Mouse (Mus musculus) v-Abl transformed pro-B cells (cell line): ENCODE results near the gene Cfap97.
"Not testable (repeated sequence)": the region's sequence is repeated elsewhere in the genome, so short reads cannot be mapped to it uniquely, and the experiment has no call there.

Experiments used
- in situ Hi-C, 2 experiments: fragments of 400-800 bp; cut with MboI; formaldehyde crosslinking; loops; one replicate each; pipeline ENCODE4 v1.15.1; 2025; ENCODE audit not compliant: unreplicated experiment in 2 of 2

The Cfap97 gene

DNA sequence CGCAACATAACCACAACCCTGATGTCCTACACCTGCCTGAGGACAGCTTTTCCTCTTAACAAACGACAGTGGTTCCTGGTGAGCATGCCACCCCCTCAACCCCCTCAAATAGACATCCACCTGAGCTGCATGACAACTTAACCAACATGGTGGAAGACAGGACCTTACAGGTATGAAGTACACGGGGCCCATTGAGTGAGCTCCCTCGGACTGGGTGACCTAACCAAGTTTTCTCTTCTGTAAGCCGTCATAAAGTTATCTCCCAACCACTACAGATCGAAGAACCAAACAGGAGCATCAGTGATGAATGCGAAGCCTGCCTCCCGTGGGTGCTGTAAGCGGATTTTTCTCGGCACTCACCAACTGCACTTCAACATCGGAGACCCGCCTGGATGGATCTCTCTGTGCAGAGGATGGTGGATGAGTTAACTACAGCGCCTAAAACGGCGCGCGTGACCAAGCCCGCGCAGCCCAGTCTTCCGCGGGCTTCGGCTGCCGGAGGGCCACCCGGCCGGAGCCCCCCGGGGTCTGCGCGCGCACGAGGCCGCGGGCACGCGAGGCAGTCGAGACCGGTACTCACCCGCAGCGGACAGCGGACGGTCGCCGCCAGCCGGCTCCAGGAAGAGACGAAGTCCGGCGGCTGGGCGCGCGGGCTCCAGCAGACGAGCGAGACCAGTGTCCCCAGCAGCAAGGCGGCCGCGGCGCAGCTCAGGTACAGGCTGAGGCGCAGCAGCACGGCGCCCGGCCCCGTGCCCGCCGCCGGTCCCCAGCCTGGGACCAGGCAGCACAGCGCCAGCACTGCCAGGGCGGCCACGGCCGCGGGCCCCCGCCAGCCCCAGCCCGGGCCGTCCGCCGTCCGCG is at the start of gene Cfap97:
TSS of gene Cfap97 (plus strand) at position 570 of the 861 bp plus-strand sequence.
- in situ Hi-C loops: loop anchor here (5.0 to 25.0 kb wide), 2 partner anchors 154 to 1536 kb away; partner anchors contain the start of genes Ing2 (in 2 of the 2) and Lrp2bp (in 1 of the 2)

DNA sequence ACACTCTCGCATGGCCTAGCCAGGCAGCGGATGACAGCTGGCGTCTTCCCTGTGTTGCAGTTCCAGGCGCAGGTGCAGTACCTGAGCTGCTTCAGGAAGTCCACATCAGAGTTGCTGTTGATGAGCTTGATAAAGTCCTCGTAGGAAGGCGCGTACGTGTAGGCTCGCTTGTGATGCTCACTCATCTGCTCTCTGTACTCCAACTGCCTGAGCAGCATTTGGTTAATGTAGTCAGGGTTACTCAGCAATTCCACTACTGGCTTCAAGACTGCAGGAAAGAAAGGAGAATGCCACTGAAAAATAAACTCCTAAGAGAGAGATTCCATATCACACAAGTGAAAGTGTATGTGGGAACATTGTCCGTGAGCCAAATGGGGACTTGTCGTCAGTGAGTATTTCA is 48.1 kb upstream of the Cfap97 start:
- in situ Hi-C loops: no loop called here

DNA sequence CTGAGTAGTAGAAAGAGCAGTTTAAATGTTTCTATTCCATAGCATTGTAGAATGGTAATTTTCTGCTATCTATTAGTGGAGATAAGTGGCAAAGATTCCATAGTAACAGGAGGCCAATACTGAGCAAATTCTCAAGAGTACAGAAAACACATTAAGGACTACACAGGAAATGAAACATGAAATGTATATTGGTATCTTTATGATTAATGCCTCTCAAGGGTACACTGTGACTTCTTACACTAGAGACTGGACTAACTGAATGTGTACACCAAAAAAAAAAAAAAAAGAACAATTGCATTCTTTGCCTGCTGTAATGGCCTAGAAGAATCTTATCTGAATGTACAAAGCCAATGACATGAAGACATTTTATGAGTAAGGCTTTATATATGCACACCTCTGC is 43.9 kb upstream of the Cfap97 start:
- in situ Hi-C loops: no loop called here

DNA sequence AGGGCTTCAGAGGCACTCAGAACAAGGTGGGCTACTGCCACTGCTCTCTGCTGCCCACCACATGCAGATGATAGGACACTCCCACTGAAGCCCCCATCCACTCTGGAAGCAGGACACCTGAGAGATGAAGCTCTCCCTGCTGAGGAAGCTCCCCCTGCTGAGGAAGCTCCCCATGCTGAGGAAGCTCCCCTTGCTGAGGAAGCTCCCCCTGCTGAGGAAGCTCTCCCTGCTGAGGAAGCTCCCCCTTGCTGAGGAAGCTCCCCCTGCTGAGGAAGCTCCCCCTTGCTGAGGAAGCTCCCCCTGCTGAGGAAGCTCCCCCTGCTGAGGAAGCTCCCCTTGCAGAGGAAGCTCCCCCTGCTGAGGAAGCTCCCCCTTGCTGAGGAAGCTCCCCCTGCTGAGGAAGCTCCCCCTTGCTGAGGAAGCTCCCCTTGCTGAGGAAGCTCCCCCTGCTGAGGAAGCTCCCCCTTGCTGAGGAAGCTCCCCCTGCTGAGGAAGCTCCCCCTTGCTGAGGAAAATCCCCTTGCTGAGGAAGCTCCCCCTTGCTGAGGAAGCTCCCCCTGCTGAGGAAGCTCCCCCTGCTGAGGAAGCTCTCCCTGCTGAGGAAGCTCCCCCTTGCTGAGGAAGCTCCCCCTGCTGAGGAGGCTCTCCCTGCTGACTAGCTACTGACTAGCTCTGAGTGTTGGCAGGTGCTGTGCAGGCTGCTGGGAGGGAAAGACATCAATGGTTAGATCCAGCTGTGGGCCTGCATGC is 38.0 kb upstream of the Cfap97 start:
- in situ Hi-C loops: not testable (repeated sequence)

DNA sequence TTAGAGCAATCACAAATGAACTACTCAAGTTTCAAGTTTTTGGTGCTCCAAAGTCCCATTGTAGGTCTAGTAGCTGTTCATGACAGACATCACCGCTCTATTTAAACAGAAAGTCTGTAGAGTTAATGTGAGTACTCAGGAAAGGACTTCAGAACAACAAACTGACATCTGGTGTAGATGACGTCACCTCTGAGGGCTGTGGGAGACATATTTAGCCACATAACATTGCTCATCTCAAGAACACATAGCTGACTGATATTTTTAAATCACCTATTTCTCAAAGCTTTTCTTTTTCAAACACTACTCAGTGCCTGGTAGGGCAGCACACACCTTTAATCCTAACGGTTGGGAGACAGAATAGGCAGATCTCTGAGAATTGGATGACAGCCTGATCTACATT is 34.4 kb upstream of the Cfap97 start:
- in situ Hi-C loops: no loop called here

DNA sequence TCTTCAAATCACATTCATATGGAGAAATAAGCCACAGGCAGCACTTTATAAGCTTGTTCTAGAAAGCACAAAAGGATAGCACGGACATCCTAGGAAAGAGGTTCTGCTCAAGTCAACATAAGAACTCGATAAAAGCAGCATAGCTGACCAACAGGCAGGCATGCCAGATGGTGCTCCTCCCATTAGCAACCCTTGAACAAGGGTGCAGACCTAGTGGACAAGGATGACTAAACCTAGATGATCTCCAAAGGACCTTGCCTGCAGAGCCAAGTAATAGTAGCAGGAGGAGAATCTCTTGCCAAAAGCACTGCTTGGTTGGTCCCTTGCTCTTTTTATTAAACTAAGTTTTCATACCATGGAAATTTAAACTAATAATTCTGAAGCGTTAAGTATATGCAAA is 32.4 kb upstream of the Cfap97 start:
- in situ Hi-C loops: no loop called here

DNA sequence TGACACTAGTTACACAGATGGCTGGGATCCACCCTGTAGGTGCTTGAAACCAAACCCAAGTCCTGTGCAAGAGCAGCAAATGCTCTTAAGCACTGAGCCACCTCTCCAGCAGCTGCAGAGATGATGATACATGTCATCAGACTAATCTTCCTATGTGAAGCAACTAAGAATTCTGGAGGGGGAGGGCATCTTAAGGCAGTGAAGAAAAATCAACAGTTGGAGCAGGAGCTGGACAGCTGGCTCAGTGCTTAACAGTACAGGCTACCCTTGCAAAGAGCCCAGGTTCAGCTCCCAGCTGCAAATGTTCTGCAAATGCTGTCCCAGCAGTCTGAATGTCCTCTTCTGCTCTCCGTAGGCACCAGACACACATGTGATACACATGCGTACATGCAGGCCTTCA is 29.1 kb upstream of the Cfap97 start:
- in situ Hi-C loops: no loop called here

DNA sequence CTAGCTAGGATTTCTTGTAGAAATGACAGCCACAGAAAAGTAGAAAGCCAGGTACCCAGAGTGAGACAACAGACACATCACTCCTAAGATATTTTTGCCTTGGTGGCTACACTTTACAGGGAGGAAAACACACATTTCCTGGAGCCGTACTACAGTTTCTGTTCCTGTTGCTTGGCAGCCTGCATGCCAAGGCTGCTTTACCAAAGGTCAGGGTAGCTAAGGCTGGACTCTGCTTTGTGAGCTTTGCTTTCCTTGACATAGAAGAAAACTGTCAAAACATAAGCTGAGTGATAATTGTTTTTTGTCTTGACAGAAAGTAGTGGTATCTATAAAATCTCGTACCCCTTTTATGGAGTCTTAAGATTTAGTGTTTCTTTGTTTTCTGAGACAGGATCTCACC is 21.1 kb upstream of the Cfap97 start:
- in situ Hi-C loops: no loop called here

DNA sequence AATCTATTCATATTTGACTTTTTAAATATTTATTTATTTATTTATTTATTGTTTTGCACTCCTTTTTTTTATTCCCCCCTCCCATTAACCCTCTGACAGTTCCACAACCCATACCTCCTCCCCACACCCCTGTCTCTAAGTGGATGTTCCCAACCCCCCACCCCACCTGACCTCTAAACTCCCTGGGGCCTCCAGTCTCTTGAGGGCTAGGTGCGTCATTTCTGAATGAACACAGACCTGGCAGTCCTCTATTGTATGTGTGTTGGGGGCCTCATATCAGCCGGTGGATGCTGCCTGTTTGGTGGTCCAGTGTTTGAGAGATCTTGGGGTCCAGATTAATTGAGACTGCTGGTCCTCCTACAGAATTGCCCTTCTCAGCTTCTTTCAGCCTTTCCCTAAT is 16.0 kb upstream of the Cfap97 start:
- in situ Hi-C loops: not testable (repeated sequence)

DNA sequence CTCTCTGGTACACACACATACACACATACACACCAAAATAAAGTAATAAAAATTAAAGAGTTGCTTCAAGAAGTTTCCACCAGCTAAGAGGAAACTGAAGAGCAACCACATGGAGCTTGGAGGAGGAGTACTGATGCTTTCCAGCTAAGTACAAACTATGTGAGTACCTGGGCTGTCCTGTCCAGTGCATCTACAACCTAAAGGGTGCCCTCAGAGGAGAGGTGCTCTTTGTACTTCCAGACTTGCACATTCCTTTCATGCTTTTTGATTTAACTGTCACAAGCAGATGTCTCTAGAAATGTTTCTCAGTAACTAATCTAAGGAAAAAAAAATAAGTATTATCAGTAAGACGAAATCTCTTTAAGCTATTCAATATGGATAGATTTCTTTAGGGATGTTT is 14.2 kb upstream of the Cfap97 start:
- in situ Hi-C loops: no loop called here

DNA sequence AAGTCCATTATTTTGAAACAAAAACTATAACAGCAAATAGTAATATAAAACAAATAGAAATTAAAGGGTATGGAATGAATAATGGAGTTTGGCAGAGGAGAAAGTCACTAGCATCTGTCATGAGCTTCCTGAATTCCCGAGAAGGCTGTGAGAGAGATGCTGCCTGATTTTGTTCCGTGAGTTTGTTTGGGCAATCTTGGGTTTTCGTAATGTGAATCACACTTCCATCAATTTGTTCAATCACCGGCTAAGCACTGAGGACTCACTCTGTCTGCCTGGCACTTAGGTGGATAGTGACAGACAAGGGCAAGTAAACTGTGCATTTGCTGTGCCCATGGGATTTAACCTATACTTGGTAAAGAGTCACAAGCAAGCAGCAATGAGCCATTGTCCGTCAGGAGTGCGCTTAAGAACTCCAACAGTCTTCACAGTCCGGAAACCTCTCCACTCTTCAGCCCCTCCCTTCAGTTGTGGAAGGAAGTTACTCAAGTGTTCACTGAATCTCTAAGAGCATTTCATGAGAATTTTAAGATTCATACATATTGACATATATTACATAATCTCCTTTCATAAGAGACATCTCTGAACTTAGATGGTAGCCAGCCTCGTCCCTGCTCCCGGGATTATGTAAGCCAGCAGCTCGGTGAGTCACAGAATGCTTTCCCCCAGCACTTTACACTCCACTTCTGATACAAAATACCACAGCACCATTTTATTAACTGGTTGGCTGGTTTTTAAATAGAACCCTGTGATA is 13.6 kb upstream of the Cfap97 start:
- in situ Hi-C loops: no loop called here

DNA sequence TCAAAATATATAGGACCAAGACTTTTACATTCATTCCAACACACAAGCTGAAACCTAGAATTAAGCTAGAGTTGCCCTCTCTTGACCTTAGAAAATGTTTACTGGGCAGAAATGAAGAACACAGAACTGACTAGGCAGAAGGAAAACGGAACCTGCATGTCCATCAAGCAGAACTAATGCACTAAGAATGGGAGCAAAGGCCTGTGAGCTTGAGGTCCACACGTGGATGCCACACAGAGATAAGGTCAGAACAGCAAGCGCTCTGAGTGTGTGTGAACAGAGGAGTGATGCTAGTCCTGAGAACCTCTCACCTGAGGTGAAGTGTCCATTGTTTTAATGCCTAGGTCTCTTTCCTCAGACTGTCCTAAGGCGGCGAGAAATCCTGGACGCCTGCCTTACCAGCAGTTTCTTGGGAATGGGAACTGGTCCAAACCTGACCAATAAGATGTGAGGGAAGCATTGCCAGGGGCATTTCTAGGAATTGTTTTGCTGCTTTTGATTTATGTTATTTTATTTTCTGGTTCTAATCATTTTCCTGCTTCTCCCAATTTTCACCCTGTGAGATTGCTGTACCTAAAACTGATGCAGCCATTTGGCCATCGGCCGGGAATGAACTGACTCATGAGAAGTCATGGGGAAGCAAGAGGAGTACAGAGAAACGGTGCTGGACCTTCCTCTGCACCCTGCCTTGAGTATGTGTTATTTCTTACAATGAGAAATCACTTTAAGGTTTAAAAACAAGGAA is 11.0 kb upstream of the Cfap97 start:
- in situ Hi-C loops: loop anchor here in 1 of 2 experiments (10.0 kb wide), 1 partner anchor 136 kb away; the partner anchor contains the start of gene Ankrd37

DNA sequence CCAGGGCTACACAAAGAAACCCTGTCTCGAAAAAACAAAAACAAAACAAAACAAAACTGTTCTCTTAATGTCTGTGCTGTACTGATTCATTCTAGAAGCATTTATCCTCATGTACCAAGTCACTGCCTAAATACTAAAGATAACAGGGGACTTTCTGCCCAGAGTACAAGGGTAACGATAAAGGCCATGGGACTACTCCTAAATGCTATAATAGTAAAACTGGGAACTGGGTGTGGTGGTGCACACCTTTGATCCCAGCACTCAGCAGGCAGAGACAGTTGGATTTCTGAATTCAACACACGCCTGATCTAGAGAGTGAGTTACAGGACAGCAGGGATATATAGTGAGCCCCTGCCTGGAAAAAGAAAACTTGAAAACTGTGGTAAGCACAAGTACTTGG is 9.9 kb upstream of the Cfap97 start:
- in situ Hi-C loops: loop anchor here in 1 of 2 experiments (10.0 kb wide), 1 partner anchor 137 kb away; the partner anchor contains the start of gene Ankrd37

DNA sequence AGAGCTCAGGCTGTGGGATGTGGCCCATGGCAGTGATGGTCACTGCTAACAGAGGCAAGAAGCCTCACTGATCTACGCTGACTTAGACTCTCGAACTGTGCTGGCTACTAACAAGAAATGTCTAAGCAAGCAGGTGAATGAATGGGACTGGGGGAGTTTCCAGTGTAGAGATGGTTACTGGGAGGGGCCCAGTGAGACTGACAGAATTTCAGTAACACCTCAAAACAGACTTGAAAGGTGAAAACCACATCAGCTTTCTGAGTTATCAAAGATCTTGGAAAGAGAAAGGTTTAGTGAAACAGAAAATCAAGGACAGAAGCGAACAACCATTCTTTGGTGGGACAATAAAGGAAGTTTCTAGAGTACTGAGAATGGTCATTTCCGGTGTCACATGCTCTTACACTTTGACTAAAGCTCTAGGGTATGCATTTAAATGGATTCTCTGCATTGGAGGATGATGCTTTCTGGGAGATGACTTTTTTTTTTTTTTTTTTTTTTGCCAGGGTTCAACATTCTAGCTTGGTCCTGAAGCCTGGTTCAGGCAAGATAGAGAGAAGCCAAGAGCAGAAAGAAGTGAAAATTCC is 9.0 kb upstream of the Cfap97 start:
- in situ Hi-C loops: loop anchor here in 1 of 2 experiments (10.0 kb wide), 1 partner anchor 138 kb away; the partner anchor contains the start of gene Ankrd37

DNA sequence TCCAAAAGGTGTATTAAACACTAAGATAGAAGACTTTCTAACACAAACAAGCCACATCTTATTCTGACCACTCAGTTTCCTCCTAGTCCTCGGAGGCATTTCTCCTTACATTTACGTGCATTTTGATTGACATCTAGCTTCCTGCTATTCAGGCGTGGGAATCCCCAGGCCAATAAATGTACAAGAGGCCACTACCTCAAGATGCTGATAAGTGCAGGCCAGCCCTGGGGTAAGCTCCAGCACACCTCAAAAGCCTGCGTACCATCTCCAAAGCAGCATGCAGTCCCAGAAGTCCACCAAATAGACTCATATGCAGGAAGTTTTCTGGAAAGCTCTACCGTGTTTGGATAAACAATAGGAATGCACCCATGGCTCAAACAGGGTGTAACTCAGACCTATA is 8.1 kb upstream of the Cfap97 start:
- in situ Hi-C loops: loop anchor here in 1 of 2 experiments (10.0 kb wide), 1 partner anchor 139 kb away; the partner anchor contains the start of gene Ankrd37

DNA sequence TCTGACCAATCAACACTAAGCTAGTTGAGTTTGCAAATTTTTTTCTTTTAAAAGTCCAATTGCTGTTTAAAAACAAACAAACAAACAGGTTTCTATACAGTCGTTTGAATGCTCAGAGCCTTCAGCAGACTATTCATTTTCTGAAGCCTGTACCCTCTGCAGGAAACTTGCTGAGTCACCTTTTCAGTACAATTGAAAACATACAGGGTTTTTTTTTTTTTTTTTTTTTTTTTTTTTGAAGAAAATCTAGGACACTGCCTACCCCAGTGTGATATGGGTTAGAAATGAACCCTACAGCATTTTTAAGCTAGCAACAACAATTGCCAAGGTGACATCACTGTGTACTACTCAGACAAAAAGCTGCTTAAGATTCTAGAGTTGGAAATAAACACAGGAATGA is 7.6 kb upstream of the Cfap97 start:
- in situ Hi-C loops: loop anchor here in 1 of 2 experiments (10.0 kb wide), 1 partner anchor 139 kb away; the partner anchor contains the start of gene Ankrd37

DNA sequence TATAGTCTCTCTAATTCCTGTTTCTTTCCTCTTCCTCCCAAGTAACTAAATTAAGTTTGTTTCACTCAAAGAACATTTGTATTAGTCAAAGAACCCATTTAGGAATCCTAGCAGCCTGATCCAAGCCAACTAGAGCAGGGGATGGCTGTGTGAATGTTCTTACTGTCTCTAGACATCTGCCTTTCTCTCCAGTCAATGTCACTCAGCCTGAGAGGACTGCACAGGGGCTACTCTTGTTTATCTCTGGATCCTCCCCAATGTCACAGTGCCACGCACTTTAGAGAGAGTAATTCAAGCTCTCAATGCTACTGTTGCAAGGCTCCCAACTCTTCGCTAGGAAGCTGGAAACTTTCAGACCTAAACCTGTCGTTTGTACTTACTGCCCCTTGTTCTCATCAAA is 5.4 kb upstream of the Cfap97 start:
- in situ Hi-C loops: loop anchor here in 1 of 2 experiments (10.0 kb wide), 1 partner anchor 141 kb away; the partner anchor contains the start of gene Ankrd37

DNA sequence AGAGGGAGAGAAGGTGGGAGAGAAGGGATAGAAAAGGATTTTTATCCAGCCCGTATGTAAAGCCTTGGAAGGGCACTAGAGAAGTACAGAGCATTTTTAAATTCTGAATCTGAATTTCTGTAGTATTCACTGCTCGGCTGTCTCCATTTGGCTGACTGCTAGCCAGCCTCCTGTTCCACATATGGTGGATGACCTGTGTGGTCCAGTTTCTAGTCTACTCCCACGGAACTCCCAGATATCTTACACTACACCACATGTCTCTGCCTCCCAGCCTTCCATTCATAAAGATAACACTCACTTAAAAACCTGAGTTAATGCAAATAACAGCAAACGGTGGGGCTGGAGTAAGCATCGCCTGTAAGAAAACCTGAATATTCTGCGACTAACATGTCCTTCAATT is 2.3 kb upstream of the Cfap97 start:
- in situ Hi-C loops: loop anchor here in 1 of 2 experiments (10.0 kb wide), 1 partner anchor 145 kb away; the partner anchor contains the start of gene Ankrd37

DNA sequence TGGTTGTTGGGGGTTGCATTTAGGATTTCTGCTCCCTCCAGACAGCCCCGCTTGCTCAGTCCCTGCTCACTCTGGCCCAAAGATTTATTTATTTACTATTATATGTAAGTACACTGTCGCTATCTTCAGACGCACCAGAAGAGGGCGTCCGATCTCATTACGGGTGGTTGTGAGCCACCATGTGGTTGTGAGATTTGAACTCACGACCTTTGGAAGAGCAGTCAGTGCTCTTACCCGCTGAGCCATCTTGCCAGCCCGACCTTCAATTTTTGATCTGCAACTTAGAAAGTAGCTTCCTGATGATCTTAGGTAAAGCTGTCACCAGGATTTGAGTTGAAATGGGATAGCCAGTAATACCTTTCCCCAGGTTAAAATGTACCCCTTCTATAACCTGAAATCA is 1.8 kb upstream of the Cfap97 start:
- in situ Hi-C loops: loop anchor here (5.0 to 25.0 kb wide), 3 partner anchors 145 to 1538 kb away; partner anchors contain the start of genes Ing2 (in 2 of the 2), Ankrd37 (in 1 of the 2) and Lrp2bp (in 1 of the 2)
